Mouse (Mus musculus) embryonic facial prominence, embryonic 10.5 days (tissue): ENCODE measurements at regions not wholly inside any gene's neighbourhood (a gene's known extent, or its start where the extent isn't known, plus 50 kb on each side); places are given as distances from the start of the nearest gene placed in this dataset.
"Not testable (repeated sequence)": the region's sequence is repeated elsewhere in the genome, so short reads cannot be mapped to it uniquely, and the experiment has no call there.

Source experiments
- DNase-seq: peaks from one replicate; pipeline ENCODE4 v3.0.0-alpha.2; 2017; ENCODE audit warnings: low spot score
- H3K27ac ChIP-seq: fragments of 300-500 bp; sonication (generic); replicated peaks from 2 replicates; pipeline ENCODE4 v1.5.1; 2016; ENCODE audit warnings: mild to moderate bottlenecking
- H3K27me3 ChIP-seq: fragments of 300-500 bp; sonication (generic); replicated peaks from 2 replicates; pipeline ENCODE4 v1.6.1; 2016; ENCODE audit warnings: low read depth, mild to moderate bottlenecking; ENCODE audit not compliant: poor library complexity, severe bottlenecking
- H3K36me3 ChIP-seq: fragments of 300-500 bp; sonication (generic); replicated peaks from 2 replicates; pipeline ENCODE4 v1.6.1; 2016; ENCODE audit warnings: mild to moderate bottlenecking, moderate library complexity
- H3K4me1 ChIP-seq: fragments of 300-500 bp; sonication (generic); 2 replicates; pipeline ENCODE4 v1.6.1; 2016
- H3K4me3 ChIP-seq: fragments of 300-500 bp; sonication (generic); 2 replicates; pipeline ENCODE4 v1.5.1; 2016; ENCODE audit warnings: mild to moderate bottlenecking, moderate library complexity
- H3K9me3 ChIP-seq: fragments of 300-500 bp; sonication (generic); 2 replicates; pipeline ENCODE4 v1.6.1; 2016; ENCODE audit warnings: mild to moderate bottlenecking
- WGBS: fragments of 180-500 bp; shearing (Covaris S2); methylation state at CpG from one replicate; pipeline ENCODE4 v1.1.7; 2016; 5-methylcytosine and 5-hydroxymethylcytosine counted together

DNA sequence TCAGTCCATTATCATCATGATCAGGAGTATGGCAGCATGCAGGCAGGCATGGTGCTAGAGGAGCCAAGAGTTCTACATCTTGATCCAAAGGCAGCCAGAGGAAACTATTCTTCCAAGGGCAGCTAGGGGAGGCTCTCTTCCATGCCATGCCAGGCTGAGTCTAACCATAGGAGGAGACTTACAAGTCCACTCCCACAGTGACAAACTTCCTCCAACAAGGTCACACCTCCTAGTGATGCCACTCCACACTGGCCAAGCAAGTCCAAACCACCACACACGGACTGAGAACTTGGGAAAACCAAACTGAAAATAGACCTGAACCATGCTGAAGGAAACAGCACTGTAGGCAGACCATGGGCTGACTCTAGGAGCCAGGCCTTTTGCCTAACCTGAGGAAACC lies 197.4 kb downstream of the Prex1 start:
- Histone ChIP-seq H3K4me3 (no peak overlapping the region), H3K36me3 (no peaks in the 10 kb centered on the region), H3K9me3 (no peaks in the 10 kb centered on the region), H3K27ac (peak overlapping the region; percentile 72), H3K27me3 (peaks cover 23% of the 10 kb centered on the region), H3K4me1 (peaks cover 51% of the 10 kb centered on the region)
- no peak for DNase-seq
- WGBS, result 79% methylated on average over 1 of the region's 1 CpGs

DNA sequence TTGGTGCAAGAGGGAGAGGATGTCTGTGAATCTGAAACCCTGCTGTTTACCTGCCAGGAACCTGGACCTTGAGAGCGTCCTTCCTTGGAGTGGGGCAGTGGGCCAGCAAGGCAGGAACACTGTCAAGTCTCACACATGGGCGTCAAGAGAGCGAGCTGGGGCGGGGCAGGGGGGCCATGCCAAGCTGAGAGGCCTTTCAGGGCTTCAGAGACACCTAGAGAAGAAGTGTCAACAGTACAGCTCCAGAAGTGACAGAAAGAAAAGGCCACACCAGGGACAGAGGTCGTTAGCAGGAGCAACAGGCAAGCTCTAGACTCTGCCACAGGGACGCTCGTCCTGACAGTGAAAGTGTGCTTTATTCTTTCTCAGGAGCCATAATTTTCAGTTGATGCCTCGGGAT lies 199.0 kb downstream of the Prex1 start:
- Histone ChIP-seq H3K27me3 (peaks cover 23% of the 10 kb centered on the region), H3K27ac (peak overlapping the region; percentile 15), H3K4me1 (peaks cover 65% of the 10 kb centered on the region), H3K9me3 (no peaks in the 10 kb centered on the region), H3K4me3 (no peak overlapping the region), H3K36me3 (no peaks in the 10 kb centered on the region)
- no peak for DNase-seq
- WGBS, result 70% methylated on average over 8 of the region's 8 CpGs

DNA sequence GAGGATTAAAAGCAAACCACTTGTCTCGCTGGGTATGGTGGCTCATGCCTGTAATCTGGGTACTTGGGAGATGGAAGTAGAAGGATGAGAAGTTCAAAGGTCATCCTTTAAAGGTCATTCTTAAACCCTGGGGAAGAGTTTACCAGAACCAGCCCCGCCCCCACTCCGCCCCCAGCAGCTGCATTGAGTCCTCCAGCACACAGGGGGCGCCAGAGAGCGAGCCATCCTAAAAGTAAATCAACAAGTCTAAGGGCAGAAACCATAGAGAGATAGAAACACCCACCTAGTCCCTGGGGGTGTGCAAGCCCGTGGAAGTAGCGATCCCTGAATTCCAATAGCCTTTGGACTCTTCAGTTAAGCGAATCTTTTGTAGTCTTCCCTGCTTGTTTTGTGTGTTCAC lies 201.1 kb downstream of the Prex1 start:
- WGBS, result 73% methylated on average over 8 of the region's 8 CpGs
- no peak for DNase-seq

DNA sequence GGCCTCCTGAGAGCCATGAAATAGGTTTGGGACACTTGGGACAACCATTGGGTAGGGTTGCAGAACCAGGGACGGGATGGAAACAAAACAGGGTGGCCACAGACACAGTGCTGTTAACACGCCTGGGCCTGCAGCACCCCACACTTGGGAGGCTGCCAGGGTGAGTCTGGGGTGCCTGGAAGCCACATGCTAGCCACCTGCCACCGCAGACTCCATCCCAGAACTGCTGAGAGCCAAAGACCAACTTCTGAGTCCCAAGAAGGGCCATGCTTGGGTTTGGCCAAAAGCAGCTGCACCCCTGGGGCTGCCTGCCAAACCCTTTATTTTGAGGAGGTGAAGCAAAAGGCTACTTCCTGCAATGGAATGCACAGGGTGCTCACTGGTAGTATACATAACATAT lies 202.2 kb downstream of the Prex1 start:
- H3K9me3 ChIP-seq, H3K4me3 ChIP-seq, DNase-seq, H3K36me3 ChIP-seq, H3K27ac ChIP-seq, H3K27me3 ChIP-seq: not testable (repeated sequence)
- peaks cover 50% of the 10 kb centered on the region for H3K4me1 ChIP-seq
- 85% methylated on average over 3 of the region's 3 CpGs for WGBS

More for the DNA sequence above, 201.1 kb downstream of the Prex1 start:
- no peak overlapping the region for H3K4me3 ChIP-seq
- peaks cover 8% of the 10 kb centered on the region for H3K9me3 ChIP-seq
- H3K36me3 ChIP-seq, result no peaks in the 10 kb centered on the region
- peaks cover 60% of the 10 kb centered on the region for H3K4me1 ChIP-seq
- H3K27me3 ChIP-seq, result peaks cover 8% of the 10 kb centered on the region; the same call in 1 of the 2 replicates
- H3K27ac ChIP-seq, result no peak overlapping the region

DNA sequence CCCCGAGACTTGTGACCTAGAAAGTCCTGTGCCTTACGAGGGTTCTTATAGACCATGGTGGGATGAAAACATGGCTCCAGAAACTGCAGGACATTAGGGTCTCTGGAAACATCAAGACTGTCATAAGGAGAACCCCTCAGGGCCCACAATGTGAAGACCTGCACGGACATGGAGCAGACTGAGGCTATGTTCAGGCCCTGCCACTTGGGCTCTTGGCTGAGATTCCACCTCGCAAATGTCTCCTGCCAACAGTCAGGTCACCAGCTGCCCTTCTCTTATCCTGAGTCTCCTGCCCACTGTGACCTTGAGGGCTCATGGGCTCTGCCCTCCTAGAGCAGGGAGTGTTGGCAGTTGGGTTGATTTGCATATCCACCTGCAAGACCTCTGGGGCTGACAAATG lies 202.9 kb downstream of the Prex1 start:
- Histone ChIP-seq H3K4me3 (no peak overlapping the region), H3K36me3 (no peaks in the 10 kb centered on the region), H3K27ac (peak overlapping the region; percentile 48; the same call in 1 of the 2 replicates), H3K9me3 (peaks cover 8% of the 10 kb centered on the region), H3K4me1 (peaks cover 48% of the 10 kb centered on the region), H3K27me3 (peaks cover 8% of the 10 kb centered on the region; the same call in 1 of the 2 replicates)
- no peak for DNase-seq
- WGBS, result 71% methylated on average over 4 of the region's 4 CpGs

DNA sequence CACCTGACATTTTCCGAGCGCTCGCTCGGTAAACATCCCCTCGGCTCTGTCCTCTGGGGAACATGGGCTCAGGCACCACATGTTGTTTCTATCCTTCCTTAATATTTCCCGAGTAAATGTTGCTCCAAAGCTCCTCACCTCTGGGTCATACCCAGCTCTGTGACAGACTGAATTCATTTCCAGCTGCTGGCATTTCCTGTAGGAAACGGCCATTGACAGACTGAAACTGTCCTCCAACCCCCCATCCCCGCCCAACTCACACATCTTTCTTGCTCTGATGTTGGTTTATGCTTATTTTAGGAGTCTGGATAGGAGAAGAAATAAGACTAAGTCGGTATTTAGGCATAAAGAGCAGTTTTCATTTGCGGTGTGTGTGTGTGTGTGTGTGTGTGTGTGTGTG lies 204.0 kb downstream of the Prex1 start:
- WGBS, result 64% methylated on average over 10 of the region's 10 CpGs
- peaks cover 55% of the 10 kb centered on the region for H3K4me1 ChIP-seq
- peak overlapping the region; percentile 21; the same call in 1 of the 2 replicates for H3K4me3 ChIP-seq
- no peaks in the 10 kb centered on the region for H3K36me3 ChIP-seq
- DNase-seq, result no peak
- H3K27me3 ChIP-seq, result peaks cover 4% of the 10 kb centered on the region; the same call in 1 of the 2 replicates
- H3K27ac ChIP-seq, result peak overlapping the region; percentile 48
- H3K9me3 ChIP-seq, result peaks cover 8% of the 10 kb centered on the region

DNA sequence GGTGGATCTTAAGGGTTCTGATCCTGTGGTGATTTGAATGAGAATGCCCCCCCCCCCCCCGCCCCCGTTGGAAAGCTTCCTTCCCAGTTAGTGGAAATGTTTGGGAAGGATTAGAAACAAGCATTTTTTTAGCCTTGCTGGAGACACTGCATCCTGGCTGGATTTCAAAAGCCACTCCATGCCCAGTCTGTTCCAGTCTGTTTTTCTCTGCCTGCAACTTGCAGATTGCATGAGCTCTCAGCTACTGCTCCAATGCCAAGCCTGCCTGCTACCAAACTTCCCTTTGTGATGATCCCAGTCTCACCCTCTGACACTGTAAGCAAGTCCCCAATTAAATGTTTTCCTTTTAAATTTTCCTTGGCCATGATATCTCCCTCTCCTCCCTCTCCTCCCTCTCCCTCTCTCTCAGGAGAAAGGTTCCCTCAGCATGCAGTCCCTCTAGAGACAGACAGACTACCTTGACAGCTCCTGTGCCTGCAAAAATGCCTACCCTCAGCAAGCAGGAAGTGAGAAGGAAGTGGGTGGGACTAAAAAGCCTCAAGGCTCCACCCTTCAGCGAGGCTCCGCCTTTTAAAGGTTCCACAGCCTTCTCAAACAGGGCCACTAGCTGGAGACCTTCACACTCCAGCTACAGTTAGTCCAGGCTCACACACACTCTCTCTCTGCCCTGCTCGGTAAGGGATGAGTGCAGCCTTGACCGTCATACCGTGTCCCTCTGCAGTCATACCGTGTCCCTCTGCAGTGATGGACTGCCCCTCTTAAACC lies 204.8 kb downstream of the Prex1 start:
- 79% methylated on average over 8 of the region's 8 CpGs for WGBS
- DNase-seq, result no peak
- Histone ChIP-seq H3K4me1 (peaks cover 58% of the 10 kb centered on the region), H3K27me3 (no peaks in the 10 kb centered on the region), H3K4me3 (peak overlapping the region; percentile 21; the same call in 1 of the 2 replicates), H3K9me3 (peaks cover 8% of the 10 kb centered on the region), H3K27ac (peak overlapping the region; percentile 48), H3K36me3 (no peaks in the 10 kb centered on the region)

DNA sequence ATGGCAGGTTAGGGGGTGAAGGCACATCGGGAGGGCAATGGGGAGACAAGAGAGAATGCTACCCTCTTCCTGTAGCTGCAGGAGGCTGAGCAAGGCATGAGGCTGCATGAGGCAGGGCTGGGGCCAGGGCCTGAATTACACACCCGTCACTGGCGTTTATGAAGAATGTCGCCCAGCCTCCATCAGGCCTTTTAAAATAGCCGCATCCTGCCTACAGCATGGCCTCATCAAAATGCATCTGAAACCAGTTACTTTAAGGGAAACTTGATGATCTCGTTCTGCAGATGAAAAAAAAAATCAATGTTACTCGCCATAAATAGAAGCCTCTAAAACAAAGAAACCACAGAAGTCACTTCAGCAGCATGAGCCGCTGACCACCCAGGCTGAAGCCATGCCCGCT lies 208.3 kb downstream of the Prex1 start:
- 40% methylated on average over 9 of the region's 9 CpGs for WGBS
- Histone ChIP-seq H3K4me3 (no peak overlapping the region), H3K36me3 (no peaks in the 10 kb centered on the region), H3K9me3 (peaks cover 8% of the 10 kb centered on the region), H3K27ac (peak overlapping the region; percentile 77), H3K27me3 (no peaks in the 10 kb centered on the region), H3K4me1 (peaks cover 44% of the 10 kb centered on the region)
- peak; percentile 65 for DNase-seq

DNA sequence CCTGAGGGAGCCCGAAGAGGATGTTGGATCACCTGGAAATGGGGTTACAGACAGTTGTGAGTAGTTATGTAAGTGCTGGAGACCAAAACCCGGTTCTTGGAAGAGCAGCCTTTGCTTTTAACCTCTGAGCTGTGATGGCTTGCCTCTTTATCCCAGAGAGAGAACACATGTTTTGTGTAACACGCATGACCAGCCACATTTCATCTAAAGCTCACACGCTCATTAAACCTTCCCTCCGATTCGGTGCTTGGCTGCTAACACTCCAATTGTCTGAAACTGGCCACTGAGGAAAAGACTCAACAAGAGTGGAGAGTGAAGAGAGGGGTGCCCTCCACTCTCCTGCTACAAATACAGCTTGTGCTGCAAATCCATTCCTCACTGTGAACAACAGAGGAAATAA lies 210.0 kb downstream of the Prex1 start:
- DNase-seq, result no peak
- Histone ChIP-seq H3K4me3 (no peak overlapping the region), H3K27ac (peak overlapping the region; percentile 77), H3K4me1 (peaks cover 30% of the 10 kb centered on the region), H3K9me3 (peaks cover 10% of the 10 kb centered on the region), H3K36me3 (no peaks in the 10 kb centered on the region), H3K27me3 (no peaks in the 10 kb centered on the region)
- 72% methylated on average over 6 of the region's 6 CpGs for WGBS

DNA sequence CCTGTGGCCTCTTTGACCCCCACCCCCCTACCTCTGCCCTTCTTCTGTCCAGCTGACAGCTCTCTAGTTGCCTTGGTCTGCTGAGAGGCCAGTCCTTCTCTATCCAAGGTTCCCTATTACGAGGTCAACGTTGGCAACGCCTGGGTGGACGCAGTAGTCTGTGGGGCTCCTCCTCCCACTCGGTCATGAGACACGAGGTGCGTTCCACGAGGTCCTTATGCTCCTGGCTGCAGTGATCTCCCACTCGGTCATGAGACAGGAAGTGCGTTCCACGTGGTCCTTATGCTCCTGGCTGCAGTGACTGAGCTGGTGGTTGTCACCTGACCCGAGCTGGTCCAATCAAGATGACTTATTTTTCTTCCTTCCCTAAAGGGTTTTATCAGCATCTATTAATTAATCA lies 220.7 kb downstream of the Prex1 start:
- no peak for DNase-seq
- WGBS, result 83% methylated on average over 12 of the region's 12 CpGs
- H3K4me1 ChIP-seq, result peaks cover 75% of the 10 kb centered on the region
- no peaks in the 10 kb centered on the region for H3K27me3 ChIP-seq
- no peaks in the 10 kb centered on the region for H3K36me3 ChIP-seq
- no peaks in the 10 kb centered on the region for H3K9me3 ChIP-seq
- no peak overlapping the region for H3K4me3 ChIP-seq
- H3K27ac ChIP-seq, result peak overlapping the region; percentile 63; the same call in 1 of the 2 replicates

DNA sequence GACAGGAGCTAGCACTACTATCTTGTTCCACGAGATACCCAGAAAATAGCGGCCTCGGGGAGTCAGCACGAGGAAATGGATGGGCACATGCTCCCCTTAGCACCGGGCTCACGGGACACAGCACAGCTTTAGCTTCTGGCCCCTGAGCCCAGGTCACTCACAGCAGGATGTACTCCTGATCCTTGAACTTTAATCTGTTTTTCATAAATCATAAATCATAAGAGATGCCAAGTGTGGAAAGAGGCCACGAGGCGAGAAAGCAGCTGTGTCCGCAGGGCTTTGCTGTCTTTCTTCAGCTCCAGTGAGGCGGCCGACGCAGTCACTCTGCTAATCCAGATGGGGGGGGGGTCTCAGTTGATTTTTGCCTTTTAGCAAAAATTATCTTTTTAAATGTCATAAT lies 221.2 kb downstream of the Prex1 start:
- Histone ChIP-seq H3K4me1 (peaks cover 80% of the 10 kb centered on the region), H3K27me3 (no peaks in the 10 kb centered on the region), H3K27ac (peak overlapping the region; percentile 61; the same call in 1 of the 2 replicates), H3K4me3 (no peak overlapping the region), H3K9me3 (no peaks in the 10 kb centered on the region), H3K36me3 (no peaks in the 10 kb centered on the region)
- WGBS, result 79% methylated on average over 12 of the region's 12 CpGs
- no peak for DNase-seq

DNA sequence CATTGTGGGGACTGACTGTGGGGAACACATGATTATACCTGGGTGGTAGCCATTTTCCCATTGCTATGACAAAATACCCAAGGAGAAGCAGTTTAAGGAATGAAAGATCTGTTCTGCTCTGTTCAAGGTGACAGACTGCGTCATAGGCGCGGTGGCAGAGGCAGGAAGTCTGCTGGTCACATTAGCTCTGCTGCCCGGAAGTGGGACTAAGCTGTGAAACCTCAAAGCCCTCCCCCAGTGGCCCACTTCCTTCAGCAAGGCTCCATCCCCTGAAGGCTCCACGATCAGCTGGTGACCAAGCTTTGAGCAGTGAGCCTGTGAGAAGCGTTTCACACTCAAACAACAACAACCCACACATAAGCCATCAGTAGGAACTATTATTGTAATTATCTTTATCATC lies 221.8 kb downstream of the Prex1 start:
- no peaks in the 10 kb centered on the region for H3K36me3 ChIP-seq
- peaks cover 83% of the 10 kb centered on the region for H3K4me1 ChIP-seq
- peak overlapping the region; percentile 48; the same call in 1 of the 2 replicates for H3K27ac ChIP-seq
- 72% methylated on average over 6 of the region's 6 CpGs for WGBS
- H3K4me3 ChIP-seq, result no peak overlapping the region
- DNase-seq, result no peak
- no peaks in the 10 kb centered on the region for H3K27me3 ChIP-seq
- H3K9me3 ChIP-seq, result no peaks in the 10 kb centered on the region
